19 mouse cellular contexts compared by ENCODE assay signal in genomic region chr12:54549659-54550058, GRCm38 (mm10).
"Had no signal": no experiment of that assay in that cellular context is flagged by ENCODE, and none has a peak within 500 bp of the region (broad histone marks: within the 10 kb centered on the region; RNA-seq: fewer than 3 reads in every experiment).

No protein-coding gene starts in this region.

- H3K4me2 ChIP-seq: lung, embryonic 14.5 days; midbrain, embryonic 12.5 days; neural tube, embryonic 13.5 days; neural tube, embryonic 15.5 days had no signal

- DNase-seq: lung, adult 18-20 months; lung, embryonic 14.5 days; lung, postnatal 10 days; lung, postnatal 4 days; midbrain, embryonic 14.5 days; retina, postnatal 1 day; right cerebral cortex, adult 18-20 months; right cerebral cortex, postnatal 25 days; right cerebral cortex, postnatal 4 days; spleen, adult 18-20 months; thymus, adult 18-20 months; thymus, postnatal 14 days; thymus, postnatal 36 days had no signal

- ATAC-seq: midbrain, embryonic 16.5 days had no signal

- H3K9ac ChIP-seq: lung, embryonic 14.5 days; midbrain, embryonic 12.5 days; neural tube, embryonic 13.5 days; neural tube, embryonic 15.5 days had no signal

- H3K27me3 ChIP-seq: midbrain, embryonic 12.5 days; neural tube, embryonic 13.5 days; neural tube, embryonic 15.5 days had no signal

- H3K27ac ChIP-seq: midbrain, embryonic 10.5 days; midbrain, embryonic 12.5 days; neural tube, embryonic 13.5 days; neural tube, embryonic 15.5 days had no signal

- H3K4me3 ChIP-seq: midbrain, embryonic 10.5 days; midbrain, embryonic 12.5 days; myocyte; neural tube, embryonic 13.5 days; neural tube, embryonic 15.5 days had no signal

- H3K9me3 ChIP-seq: midbrain, embryonic 10.5 days; midbrain, embryonic 12.5 days; neural tube, embryonic 13.5 days; neural tube, embryonic 15.5 days had no signal

- H3K36me3 ChIP-seq: midbrain, embryonic 10.5 days; midbrain, embryonic 12.5 days; neural tube, embryonic 13.5 days; neural tube, embryonic 15.5 days had no signal
